Mouse (Mus musculus): ENCODE measurements at regions not wholly inside any gene's neighbourhood (a gene's known extent, or its start where the extent isn't known, plus 50 kb on each side); places are given as distances from the start of the nearest gene placed in this dataset.

- DNase-seq (ENCODE audit: low spot score in 2 of 2): no peak
These were observed 59.9 kb upstream of the Cdh11 start for GRCm38 (mm10) chr8:102845362-102845761.

DNA sequence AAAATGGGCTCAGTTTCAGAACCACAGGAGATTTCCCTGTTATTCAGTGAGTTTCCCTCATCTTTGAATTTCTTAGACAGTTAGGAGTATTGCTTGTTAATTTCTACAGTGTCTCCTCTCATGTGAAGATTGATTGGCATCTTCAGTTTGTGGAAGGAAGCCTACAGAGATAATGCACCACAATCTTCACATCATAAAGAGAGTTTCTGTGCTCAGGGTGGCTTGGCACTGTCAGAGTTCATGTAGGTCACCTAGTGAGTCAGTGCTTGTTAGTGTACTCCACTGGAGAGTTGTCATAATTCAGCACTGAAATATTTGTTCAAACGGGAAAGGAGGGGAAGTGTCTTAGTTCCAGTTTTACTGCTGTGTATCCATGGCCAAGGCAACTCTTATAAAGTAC is 74.6 kb upstream of the Cdh11 start:
- DNase-seq (ENCODE audit: low spot score in 2 of 2): no peak

- DNase-seq (ENCODE audit: low spot score in 2 of 2): no peak
These were observed 114.1 kb upstream of the Cdh11 start for GRCm38 (mm10) chr8:102899525-102899924.

DNA sequence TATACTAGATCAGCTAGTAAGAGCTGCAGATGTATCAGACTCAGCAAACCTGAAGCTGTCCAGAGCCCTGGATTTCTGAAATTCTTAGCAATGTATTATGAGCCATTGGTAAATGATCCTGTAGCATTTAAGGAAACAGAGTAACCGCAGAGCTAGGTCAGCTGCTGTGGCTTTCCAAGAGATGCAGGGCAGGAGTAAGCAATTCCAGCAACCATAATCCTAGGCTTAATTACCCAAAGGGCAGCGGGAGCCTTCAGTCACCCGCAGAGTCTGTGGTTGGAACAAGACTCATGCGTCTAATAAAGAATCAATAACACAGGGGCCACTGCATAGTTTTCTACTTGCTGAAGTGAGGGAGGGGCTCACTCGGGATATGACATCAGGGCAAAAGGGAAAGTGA is 115.2 kb upstream of the Cdh11 start:
- DNase-seq (ENCODE audit: low spot score in 2 of 2): no peak

- no peak for DNase-seq (ENCODE audit: low spot score in 2 of 2)
These were observed 122.0 kb upstream of the Cdh11 start for GRCm38 (mm10) chr8:102907444-102907843.

GRCm38 (mm10) chr8:102931342-102931835 is 145.9 kb upstream of the Cdh11 start:
- DNase-seq (ENCODE audit: low spot score in 2 of 2): no peak

- DNase-seq (ENCODE audit: low spot score in 2 of 2): no peak
These were observed 153.3 kb upstream of the Cdh11 start for GRCm38 (mm10) chr8:102938771-102939170.

DNA sequence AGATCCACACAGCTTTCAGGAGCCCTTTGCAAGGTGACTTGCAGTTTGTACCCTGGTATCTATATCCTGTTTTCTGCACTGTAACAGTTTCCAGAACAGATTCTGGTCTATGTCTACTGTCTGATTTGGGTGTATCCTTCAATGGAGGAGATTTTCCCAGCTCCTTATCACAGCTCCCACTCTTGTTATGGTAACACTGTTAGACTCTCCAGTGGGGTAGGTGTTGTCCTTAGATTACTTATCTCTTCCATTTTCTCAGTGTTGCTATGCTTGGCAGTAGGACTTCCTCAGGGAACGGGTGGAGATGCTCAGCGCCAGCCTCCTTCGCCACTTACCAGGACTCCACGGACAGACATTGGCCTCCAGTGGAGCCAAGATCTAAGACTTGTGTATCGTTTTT is 160.1 kb upstream of the Cdh11 start:
- DNase-seq (ENCODE audit: low spot score in 2 of 2): no peak

- no peak for DNase-seq (ENCODE audit: low spot score in 2 of 2)
These were observed 192.7 kb upstream of the Cdh11 start for GRCm38 (mm10) chr8:102978161-102978581.

GRCm38 (mm10) chr8:102983220-102983909 is 197.9 kb upstream of the Cdh11 start:
- DNase-seq (ENCODE audit: low spot score in 2 of 2): no peak

- DNase-seq (ENCODE audit: low spot score in 2 of 2): no peak
These were observed 198.4 kb upstream of the Cdh11 start for GRCm38 (mm10) chr8:102983910-102984225.

- no peak for DNase-seq (ENCODE audit: low spot score in 2 of 2)
These were observed 222.0 kb upstream of the Cdh11 start for GRCm38 (mm10) chr8:103007284-103007984.

DNA sequence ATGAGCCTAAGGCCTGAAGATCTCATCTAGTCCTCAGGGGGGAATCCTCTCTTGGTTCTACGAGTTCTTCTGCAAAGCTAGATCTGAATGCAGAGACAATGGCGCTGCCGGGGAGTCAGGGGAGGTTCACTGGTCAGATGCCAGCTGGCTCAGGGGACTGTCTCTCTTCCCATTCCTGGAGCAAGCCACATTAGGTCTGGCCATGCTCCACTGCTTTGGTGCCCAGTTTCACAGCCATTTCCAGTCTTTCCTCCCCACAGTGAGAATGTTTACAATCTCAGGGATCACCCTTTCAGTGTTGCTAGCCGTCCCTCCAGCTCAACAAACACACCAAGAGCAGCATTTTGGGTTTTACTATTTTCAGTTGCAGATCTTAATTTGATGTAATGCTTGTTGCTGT is 233.7 kb upstream of the Cdh11 start:
- DNase-seq (ENCODE audit: low spot score in 2 of 2): peak; percentile 44 to 60

DNA sequence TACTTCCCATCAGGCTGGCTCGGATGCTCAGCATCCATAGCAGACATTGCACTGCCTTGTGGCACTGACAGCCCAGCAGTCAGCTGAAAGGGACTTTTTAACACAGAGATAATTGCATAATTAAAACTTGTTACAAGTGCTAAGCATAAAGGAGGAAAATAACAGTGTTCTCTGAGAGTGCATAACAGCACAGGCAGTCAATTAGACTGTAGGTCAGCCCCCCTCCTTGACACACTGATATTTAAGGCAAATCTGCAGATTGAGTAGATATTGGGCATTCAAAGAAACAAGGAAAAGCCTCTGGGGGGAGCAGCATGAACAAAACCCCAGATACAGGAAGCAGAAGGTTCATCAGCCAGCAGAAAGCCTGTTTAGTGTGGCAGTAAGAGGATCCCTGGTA is 237.8 kb upstream of the Cdh11 start:
- no peak for DNase-seq (ENCODE audit: low spot score in 2 of 2)

GRCm38 (mm10) chr8:103031708-103032107 is 246.3 kb upstream of the Cdh11 start:
- no peak for DNase-seq (ENCODE audit: low spot score in 2 of 2)

DNA sequence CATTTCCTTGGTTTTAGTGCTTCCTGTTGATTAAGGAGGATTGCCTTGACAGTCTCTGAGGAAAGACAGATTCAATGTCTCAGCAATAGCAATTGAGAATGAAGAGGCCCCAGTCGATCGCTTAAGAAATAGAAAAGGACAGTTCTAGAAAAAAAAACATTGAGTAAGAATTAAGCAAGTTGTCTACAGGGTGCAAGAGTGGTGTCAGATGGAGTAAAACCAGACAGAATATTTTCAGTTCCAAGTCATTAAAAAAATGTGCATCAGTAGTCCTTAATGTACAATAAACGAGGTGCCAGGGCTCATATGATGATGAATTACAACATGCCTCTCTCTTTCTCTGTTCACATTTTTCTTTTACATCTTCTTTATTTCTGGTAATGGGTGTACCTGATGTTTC is 248.5 kb upstream of the Cdh11 start:
- no peak for DNase-seq (ENCODE audit: low spot score in 2 of 2)

DNA sequence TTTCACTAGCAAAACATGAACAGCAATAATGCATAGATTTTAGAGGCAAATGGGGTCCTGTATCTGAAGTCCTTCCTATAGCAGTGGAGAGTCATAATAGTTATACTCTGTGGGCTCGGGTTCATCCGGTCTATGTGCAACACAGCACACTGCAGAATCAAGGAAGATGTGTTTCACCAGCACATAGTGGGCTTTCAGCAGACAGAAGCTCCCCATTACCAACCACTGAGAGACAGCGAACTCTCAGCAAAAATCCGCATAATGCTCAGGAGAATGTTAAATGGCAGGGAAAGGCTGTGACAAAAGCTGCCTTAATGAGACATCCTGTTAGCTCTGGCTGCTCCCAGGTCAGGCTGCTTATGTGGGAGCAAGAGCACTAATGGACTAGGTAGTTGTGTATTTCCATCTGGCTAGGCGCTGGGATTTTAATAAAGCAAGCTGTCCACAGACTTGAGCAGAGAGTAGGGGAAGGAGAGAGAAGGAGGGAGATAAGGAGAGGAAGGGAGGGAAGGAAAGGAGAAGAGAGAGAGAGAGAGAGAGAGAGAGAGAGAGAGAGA is 286.7 kb upstream of the Cdh11 start:
- no peak for DNase-seq (ENCODE audit: low spot score in 2 of 2)

DNA sequence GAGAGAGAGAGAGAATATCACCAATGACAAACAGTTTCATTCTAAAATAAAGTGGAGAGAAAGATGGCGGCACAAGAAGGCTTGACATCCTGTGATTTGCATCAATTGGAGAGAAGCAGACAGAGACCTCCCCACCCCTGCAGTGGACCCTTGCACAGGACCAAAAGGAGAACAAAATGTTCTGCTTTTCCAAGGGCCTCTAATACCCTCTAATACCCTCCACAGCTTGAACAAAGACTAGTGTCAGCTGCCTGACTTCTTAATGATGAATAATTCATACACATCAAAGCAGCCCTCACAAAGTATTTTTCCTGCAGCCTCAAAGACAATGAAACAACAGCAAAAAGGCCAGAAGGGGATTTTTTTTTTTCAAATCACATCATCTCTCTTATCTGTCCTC is 287.2 kb upstream of the Cdh11 start:
- no peak for DNase-seq (ENCODE audit: low spot score in 2 of 2)

DNA sequence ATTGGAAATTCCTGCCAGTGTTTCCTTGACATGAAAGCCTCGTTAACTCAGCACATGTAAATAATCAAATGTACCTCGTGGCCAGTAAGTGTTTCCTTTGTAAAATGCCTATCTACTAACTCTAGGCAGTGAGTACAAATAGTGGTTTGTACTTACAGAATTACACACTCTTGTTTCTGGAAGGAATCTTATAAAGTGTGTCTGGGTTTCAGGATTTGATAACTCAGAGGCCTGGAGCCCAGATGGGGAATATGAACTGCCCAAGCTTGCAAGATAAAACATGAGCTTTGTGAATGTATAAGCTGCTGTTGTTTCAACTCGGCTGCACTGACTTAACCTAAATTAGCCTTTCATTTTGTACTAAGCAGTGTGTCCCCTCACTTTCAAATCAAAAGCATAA is 293.1 kb upstream of the Cdh11 start:
- DNase-seq (ENCODE audit: low spot score in 2 of 2): no peak

DNA sequence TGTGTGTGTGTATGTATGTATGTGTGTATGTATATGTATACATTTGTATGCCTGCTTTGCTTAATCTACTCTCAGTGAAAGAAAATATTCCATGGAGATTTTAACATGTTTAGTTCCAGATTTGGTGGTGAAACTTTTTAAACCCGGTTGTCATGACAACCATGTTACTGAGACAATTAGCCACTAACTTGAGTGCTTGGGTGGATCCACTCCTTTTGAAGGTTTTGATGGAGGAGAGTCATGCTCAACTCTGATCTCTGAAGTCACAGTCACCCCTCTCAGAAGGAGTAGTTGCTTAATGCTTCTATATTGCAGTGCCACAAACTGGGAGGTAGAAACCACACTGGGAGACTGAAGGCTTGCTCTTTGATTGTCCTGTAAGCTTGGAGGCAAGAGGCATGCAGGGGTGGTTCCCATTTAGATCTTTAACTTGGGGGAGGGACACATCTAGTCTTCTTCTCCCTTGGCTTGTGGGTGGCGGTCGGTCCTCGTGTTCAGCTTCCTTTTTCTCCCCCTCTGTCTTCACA is 301.6 kb upstream of the Cdh11 start:
- peak in 1 of 2 experiments; percentile 33 for DNase-seq (ENCODE audit: low spot score in 2 of 2)

- DNase-seq (ENCODE audit: low spot score in 2 of 2): no peak
These were observed 311.2 kb upstream of the Cdh11 start for GRCm38 (mm10) chr8:103096496-103097092.

- DNase-seq (ENCODE audit: low spot score in 2 of 2): no peak
These were observed 340.1 kb upstream of the Cdh11 start for GRCm38 (mm10) chr8:103125581-103125980.

GRCm38 (mm10) chr8:103138136-103138535 is 352.7 kb upstream of the Cdh11 start:
- DNase-seq (ENCODE audit: low spot score in 2 of 2): no peak

Data from right cerebral cortex, postnatal 10 days (tissue).